Mouse (Mus musculus) C2C12 (cell line): ENCODE measurements around the gene Slc4a4.

Experiments
- CTCF ChIP-seq: IDR thresholded peaks from one replicate; pipeline ENCODE4 v1.5.1; 2011; ENCODE audit not compliant: control insufficient read depth, insufficient read depth, insufficient read length
- FOSL1 ChIP-seq: IDR thresholded peaks from one replicate; pipeline ENCODE4 v1.8.0; 2011; ENCODE audit warnings: mild to moderate bottlenecking, low read length; ENCODE audit not compliant: poor library complexity, insufficient read depth, severe bottlenecking
- MAX ChIP-seq: IDR thresholded peaks from one replicate; pipeline ENCODE4 v1.6.1; 2011; ENCODE audit warnings: mild to moderate bottlenecking, control low read depth
- MYOD1 ChIP-seq: IDR thresholded peaks from one replicate; pipeline ENCODE4 v1.6.1; 2011; ENCODE audit warnings: low read depth; ENCODE audit not compliant: control insufficient read depth, insufficient read length
- USF1 ChIP-seq: IDR thresholded peaks from one replicate; pipeline ENCODE4 v1.6.1; 2011; ENCODE audit warnings: low read depth, mild to moderate bottlenecking, control low read depth, moderate library complexity

- TF ChIP-seq USF1 = no peak
- TF ChIP-seq CTCF = no peak
- no peak for TF ChIP-seq MAX
- TF ChIP-seq MYOD1 = no peak
- no peak for TF ChIP-seq FOSL1
Measured at GRCm38 (mm10) chr5:88917630-88918029, 31.0 kb downstream of the Slc4a4 start.
